ENCODE assay signal across 17 mouse cellular contexts in genomic region chr15:102451666-102452430, GRCm38 (mm10). TPM values are rescaled to one million over a fixed set of nuclear protein-coding genes. Genes with fewer than 3 reads are reported as not detected.
DNase-seq lines count a peak whose midpoint lies in the region; ATAC-seq and TF ChIP-seq lines count a peak whose summit lies in the region.
"Had no signal": no experiment of that assay in that cellular context is flagged by ENCODE, and none has a peak within 500 bp of the region (broad histone marks: within the 10 kb centered on the region; RNA-seq: fewer than 3 reads in every experiment).

No protein-coding gene starts in this region.

- no peaks in the 10 kb centered on the region for H3K9me3 ChIP-seq in liver, postnatal 0 days (ENCODE audit: low read length)
- H3K9me3 ChIP-seq: hindbrain, embryonic 10.5 days; limb, embryonic 12.5 days; liver, embryonic 15.5 days; midbrain, embryonic 10.5 days had no signal

- TF ChIP-seq CTCF in liver, postnatal 0 days (IDR thresholded peaks at IDR 0.05; ENCODE audit: low read depth): no peak

- WGBS in liver, postnatal 0 days (ENCODE audit: insufficient replicate concordance): 82% methylated on average over 26 of the region's 26 CpGs

- H3K27me3 ChIP-seq in liver, postnatal 0 days (ENCODE audit: insufficient read depth, low read length): no peaks in the 10 kb centered on the region
- H3K27me3 ChIP-seq: limb, embryonic 12.5 days; liver, embryonic 15.5 days had no signal

- peak; percentile 48 for DNase-seq in adrenal gland, postnatal 14 days
- DNase-seq in adrenal gland, postnatal 10 days: no peak
- DNase-seq in right cerebral cortex, adult 18-20 months: peak; percentile 13
- DNase-seq in right cerebral cortex, postnatal 36 days (ENCODE audit: low spot score in 2 of 2): no peak
- peak; percentile 44 for DNase-seq in lung, postnatal 10 days
- DNase-seq in frontal cortex, postnatal 25 days (ENCODE audit: low spot score in 2 of 2): no peak
- no peak for DNase-seq in liver, postnatal 0 days
- DNase-seq in spleen, postnatal 4 days (ENCODE audit: low spot score in 2 of 2): no peak
- DNase-seq: right cerebral cortex, postnatal 14 days; thymus, postnatal 14 days had no signal

- H3K4me2 ChIP-seq in liver, postnatal 0 days (ENCODE audit: low read depth, low read length): no peak overlapping the region
- H3K4me2 ChIP-seq: limb, embryonic 12.5 days had no signal

- H3K27ac ChIP-seq in liver, postnatal 0 days (ENCODE audit: low read depth): no peak overlapping the region
- H3K27ac ChIP-seq: hindbrain, embryonic 10.5 days; limb, embryonic 12.5 days; midbrain, embryonic 10.5 days had no signal

- no peak overlapping the region for H3K4me3 ChIP-seq in liver, postnatal 0 days (ENCODE audit: low read depth, low read length)
- H3K4me3 ChIP-seq: hindbrain, embryonic 10.5 days; limb, embryonic 12.5 days; midbrain, embryonic 10.5 days had no signal

- no peaks in the 10 kb centered on the region for H3K36me3 ChIP-seq in liver, postnatal 0 days (replicated peaks; ENCODE audit: insufficient read depth, low read length)
- H3K36me3 ChIP-seq: hindbrain, embryonic 10.5 days; limb, embryonic 12.5 days; liver, embryonic 15.5 days; midbrain, embryonic 10.5 days had no signal

- ATAC-seq in liver, postnatal 0 days: no peak
- ATAC-seq: inflammation-experienced regulatory T-cells, adult 6 months had no signal

- no peak overlapping the region for H3K9ac ChIP-seq in liver, postnatal 0 days (replicated peaks)
- H3K9ac ChIP-seq: limb, embryonic 12.5 days; liver, embryonic 15.5 days had no signal

- H3K4me1 ChIP-seq in liver, postnatal 0 days (ENCODE audit: insufficient read depth): no peaks in the 10 kb centered on the region
- H3K4me1 ChIP-seq: limb, embryonic 12.5 days had no signal

- TF ChIP-seq EP300 in liver, postnatal 0 days (IDR thresholded peaks at IDR 0.05; ENCODE audit: low read depth): no peak

RNA-seq across cellular contexts. Expression of gene Amhr2, which starts 6.7 kb away (rescaled TPM):
- 1.5 and 1.6 TPM in 2 replicates for total RNA-seq in adrenal gland, postnatal 14 days (2021)
- total RNA-seq in adrenal gland, postnatal 10 days (2021): 1 to 10 TPM; 1.7 to 2.1 TPM
- 0.36 and 0.60 TPM in 2 replicates for polyA plus RNA-seq in liver, postnatal 0 days (2015; fragmentation: Nextera tagmentation; extraction: Ambion mirVana)
- polyA plus RNA-seq: embryonic facial prominence, embryonic 11.5 days; inflammation-experienced regulatory T-cells, adult 6 months had no signal

RNA-seq across cellular contexts. Expression of gene Prr13, which starts 7.0 kb away (rescaled TPM):
- 75.6 and 89.5 TPM in 2 replicates for total RNA-seq in adrenal gland, postnatal 14 days (2021)
- 10 to 100 TPM; 46.9 to 53.1 TPM for total RNA-seq in adrenal gland, postnatal 10 days (2021)
- polyA plus RNA-seq in liver, postnatal 0 days (2015; fragmentation: Nextera tagmentation; extraction: Ambion mirVana): 76.0 and 77.2 TPM in 2 replicates

RNA-seq across cellular contexts. Expression of gene Pcbp2, which starts 18.5 kb away (rescaled TPM):
- total RNA-seq in adrenal gland, postnatal 14 days (2021): 726 and 812 TPM in 2 replicates
- total RNA-seq in adrenal gland, postnatal 10 days (2021): 100 to 1,000 TPM; 703 to 724 TPM
- 68.4 and 70.9 TPM in 2 replicates for polyA plus RNA-seq in liver, postnatal 0 days (2015; fragmentation: Nextera tagmentation; extraction: Ambion mirVana)

RNA-seq across cellular contexts. Expression of gene Sp1, which starts 45.9 kb away (rescaled TPM):
- total RNA-seq in adrenal gland, postnatal 14 days (2021): 72.6 and 73.7 TPM in 2 replicates
- 10 to 100 TPM; 67.8 to 83.4 TPM for total RNA-seq in adrenal gland, postnatal 10 days (2021)
- polyA plus RNA-seq in liver, postnatal 0 days (2015; fragmentation: Nextera tagmentation; extraction: Ambion mirVana): 2.8 and 2.9 TPM in 2 replicates

RNA-seq across cellular contexts. Expression of gene Gm10337, which starts 51.7 kb away (rescaled TPM):
- not detected in 2 replicates for total RNA-seq in adrenal gland, postnatal 14 days (2021)
- 1 to 10 TPM; 3.7 to 4.1 TPM for total RNA-seq in adrenal gland, postnatal 10 days (2021)
- not detected in 2 replicates for polyA plus RNA-seq in liver, postnatal 0 days (2015; fragmentation: Nextera tagmentation; extraction: Ambion mirVana)
- total RNA-seq: layer of hippocampus, postnatal 14 days had no signal
- polyA plus RNA-seq: embryonic facial prominence, embryonic 11.5 days; inflammation-experienced regulatory T-cells, adult 6 months; limb, embryonic 12.5 days; liver, embryonic 15.5 days; midbrain, embryonic 10.5 days had no signal

Comparison
In these comparisons a context has a peak if more than half of its experiments do, and no peak if none do; other contexts are left out.
1. DNase-seq: peak in adrenal gland, postnatal 14 days (single experiment), right cerebral cortex, adult 18-20 months (single experiment) and lung, postnatal 10 days (single experiment); none in adrenal gland, postnatal 10 days (single experiment), right cerebral cortex, postnatal 36 days (0 of 2), frontal cortex, postnatal 25 days (0 of 2), liver, postnatal 0 days (single experiment) and spleen, postnatal 4 days (0 of 2).